Mouse (Mus musculus) midbrain, embryonic 12.5 days (tissue): ENCODE results near the gene Stard3. TPM values are rescaled to one million over a fixed set of nuclear protein-coding genes. Genes with fewer than 3 reads are reported as not detected.
A peak's percentile ranks its signal among the peaks of the same experiment; 100 is the strongest.

Experiments used
- ATAC-seq: fragments of 200-750 bp; cut with Nextera tagmentation; 2 replicates; pipeline ENCODE4 v1.8.0; 2017; ENCODE audit warnings: low read depth, moderate TSS enrichment, moderate library complexity; ENCODE audit not compliant: low FRiP score
- H3K27ac ChIP-seq: fragments of 300-500 bp; sonication (generic); replicated peaks from 2 replicates; pipeline ENCODE4 v1.5.1; 2016; ENCODE audit warnings: mild to moderate bottlenecking
- H3K27me3 ChIP-seq: fragments of 300-500 bp; sonication (generic); 2 replicates; pipeline ENCODE4 v1.6.1; 2016; ENCODE audit warnings: mild to moderate bottlenecking
- H3K36me3 ChIP-seq: fragments of 300-500 bp; sonication (generic); 2 replicates; pipeline ENCODE4 v1.6.1; 2016
- H3K4me1 ChIP-seq: fragments of 300-500 bp; sonication (generic); 2 replicates; pipeline ENCODE4 v1.6.1; 2016
- H3K4me2 ChIP-seq: fragments of 300-500 bp; sonication (generic); replicated peaks from 2 replicates; pipeline ENCODE4 v1.6.1; 2016; ENCODE audit warnings: mild to moderate bottlenecking, moderate library complexity
- H3K4me3 ChIP-seq: fragments of 300-500 bp; sonication (generic); 2 replicates; pipeline ENCODE4 v1.5.1; 2016; ENCODE audit warnings: mild to moderate bottlenecking
- H3K9ac ChIP-seq: fragments of 300-500 bp; sonication (generic); replicated peaks from 2 replicates; pipeline ENCODE4 v1.6.1; 2016; ENCODE audit warnings: mild to moderate bottlenecking, moderate library complexity
- H3K9me3 ChIP-seq: fragments of 300-500 bp; sonication (generic); 2 replicates; pipeline ENCODE4 v1.6.1; 2016; ENCODE audit warnings: mild to moderate bottlenecking
- WGBS: fragments of 180-500 bp; shearing (Covaris S2); methylation state at CpG from one replicate; pipeline ENCODE4 v1.1.7; 2016; 5-methylcytosine and 5-hydroxymethylcytosine counted together
- polyA plus RNA-seq: library from polyadenylated mRNA; unstranded; fragments of >200 nt; fragmentation: Nextera tagmentation; extraction: Ambion mirVana; gene quantifications from 2 replicates; pipeline ENCODE4 v1.2.1, GENCODE M21; 2016

Gene Stard3
- polyA plus RNA-seq, 1 experiment from 2014 or later: 52.0 TPM

GRCm38 (mm10) chr11:98330745-98331204 is 27.4 kb upstream of the Stard3 start:
- no peak for ATAC-seq
- Histone ChIP-seq H3K4me3 (no peak overlapping the region), H3K27me3 (peaks cover 97% of the 10 kb centered on the region), H3K9ac (no peak overlapping the region), H3K4me2 (no peak overlapping the region), H3K36me3 (no peaks in the 10 kb centered on the region), H3K27ac (no peak overlapping the region), H3K9me3 (no peaks in the 10 kb centered on the region), H3K4me1 (peaks cover 35% of the 10 kb centered on the region)
- WGBS: 53% methylated on average over 2 of the region's 2 CpGs

DNA sequence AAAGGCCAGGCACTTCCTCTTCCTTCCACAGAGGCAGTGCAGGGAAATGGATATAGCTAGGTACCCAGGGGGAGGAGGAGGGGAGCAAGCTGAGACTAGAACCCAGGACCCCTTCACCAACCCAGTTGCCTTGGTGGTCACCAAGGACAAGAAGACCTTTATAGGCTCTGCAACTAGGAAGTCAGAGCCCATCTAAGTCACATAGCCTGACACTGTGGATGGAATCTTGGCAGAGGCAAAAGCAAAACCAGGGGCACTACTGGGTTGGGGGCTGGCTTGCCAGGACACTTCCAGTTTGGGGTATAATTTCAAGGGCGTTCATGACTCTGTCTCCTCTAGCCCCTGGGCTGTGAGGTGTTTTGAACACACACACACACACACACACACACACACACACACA is 26.8 kb upstream of the Stard3 start:
- no peaks in the 10 kb centered on the region for H3K36me3 ChIP-seq
- H3K27ac ChIP-seq: no peak overlapping the region
- 75% methylated on average over 1 of the region's 1 CpGs for WGBS
- H3K27me3 ChIP-seq: peaks cover 99% of the 10 kb centered on the region
- no peaks in the 10 kb centered on the region for H3K9me3 ChIP-seq
- H3K4me3 ChIP-seq: no peak overlapping the region
- no peak overlapping the region for H3K9ac ChIP-seq
- no peak for ATAC-seq
- no peak overlapping the region for H3K4me2 ChIP-seq
- peaks cover 35% of the 10 kb centered on the region for H3K4me1 ChIP-seq

DNA sequence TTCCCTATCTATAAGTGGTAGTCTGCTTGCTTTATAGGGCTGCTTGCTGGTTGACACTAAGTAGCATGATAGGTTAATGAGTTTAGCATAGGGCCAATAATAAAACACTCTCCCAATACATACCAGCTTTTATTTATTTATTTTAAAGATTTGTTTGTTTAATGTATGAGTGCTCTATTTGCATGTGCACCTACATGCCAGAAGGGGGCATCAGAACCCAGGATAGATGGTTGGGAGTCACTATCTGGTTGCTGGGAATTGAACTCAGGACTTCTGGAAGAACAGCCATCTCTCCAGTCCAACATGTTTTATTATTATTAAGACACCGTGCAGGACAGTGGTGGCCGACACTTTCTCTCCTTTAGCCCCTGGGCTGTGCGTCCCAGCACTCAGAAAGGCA is 26.0 kb upstream of the Stard3 start:
- no peak overlapping the region for H3K27ac ChIP-seq
- no peak for ATAC-seq
- no peak overlapping the region for H3K9ac ChIP-seq
- H3K9me3 ChIP-seq: no peaks in the 10 kb centered on the region
- 87% methylated on average over 3 of the region's 3 CpGs for WGBS
- H3K4me1 ChIP-seq: peaks cover 28% of the 10 kb centered on the region
- H3K4me2 ChIP-seq: no peak overlapping the region
- H3K27me3 ChIP-seq: peaks cover 99% of the 10 kb centered on the region
- no peak overlapping the region for H3K4me3 ChIP-seq
- no peaks in the 10 kb centered on the region for H3K36me3 ChIP-seq

- Histone ChIP-seq H3K27me3 (peaks cover 99% of the 10 kb centered on the region), H3K4me3 (no peak overlapping the region), H3K9me3 (no peaks in the 10 kb centered on the region), H3K27ac (no peak overlapping the region), H3K4me1 (peaks cover 21% of the 10 kb centered on the region), H3K4me2 (no peak overlapping the region), H3K9ac (no peak overlapping the region), H3K36me3 (no peaks in the 10 kb centered on the region)
- no peak for ATAC-seq
- 75% methylated on average over 4 of the region's 4 CpGs for WGBS
Observed at GRCm38 (mm10) chr11:98332841-98333240, 25.3 kb upstream of the Stard3 start.

DNA sequence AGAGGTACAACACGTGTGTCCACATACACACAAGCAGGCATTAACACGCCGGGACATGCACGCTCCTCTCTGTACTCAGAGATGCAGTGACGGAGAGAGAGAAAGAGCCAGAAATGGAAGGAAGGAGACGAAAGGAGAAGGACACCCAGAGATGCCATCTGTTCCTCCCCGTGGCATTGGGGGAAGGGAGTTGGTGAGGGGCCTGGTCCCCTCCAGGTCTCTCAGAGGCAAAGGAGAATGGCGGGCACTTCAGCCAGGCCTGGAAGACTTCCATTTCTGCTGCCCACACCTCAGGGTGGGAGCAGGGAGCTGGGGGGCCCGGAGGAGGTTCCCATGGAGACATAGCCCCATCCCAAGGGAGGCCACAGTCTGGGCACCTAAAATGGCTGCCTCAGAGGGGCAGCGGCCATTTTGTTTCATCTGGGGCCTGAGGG is 24.9 kb upstream of the Stard3 start:
- Histone ChIP-seq H3K27me3 (peaks cover 99% of the 10 kb centered on the region), H3K27ac (no peak overlapping the region), H3K4me1 (peaks cover 20% of the 10 kb centered on the region), H3K9ac (no peak overlapping the region), H3K36me3 (no peaks in the 10 kb centered on the region), H3K9me3 (no peaks in the 10 kb centered on the region), H3K4me3 (no peak overlapping the region), H3K4me2 (no peak overlapping the region)
- no peak for ATAC-seq
- WGBS: 65% methylated on average over 10 of the region's 10 CpGs

GRCm38 (mm10) chr11:98333981-98334741 is 24.0 kb upstream of the Stard3 start:
- Histone ChIP-seq H3K4me1 (peaks cover 22% of the 10 kb centered on the region), H3K27ac (no peak overlapping the region), H3K4me3 (peak overlapping the region; percentile 25; the same call in 1 of the 2 replicates), H3K9me3 (no peaks in the 10 kb centered on the region), H3K9ac (peak overlapping the region; percentile 29; the same call in 1 of the 2 replicates), H3K36me3 (no peaks in the 10 kb centered on the region), H3K27me3 (peaks cover 99% of the 10 kb centered on the region), H3K4me2 (peak overlapping the region; percentile 38)
- 2% methylated on average over 39 of the region's 41 CpGs for WGBS
- peak; percentile 12; the same call in 1 of the 2 replicates for ATAC-seq

- 5% methylated on average over 9 of the region's 9 CpGs for WGBS
- H3K9ac ChIP-seq: no peak overlapping the region
- no peak overlapping the region; the same call in 1 of the 2 replicates for H3K4me3 ChIP-seq
- H3K4me2 ChIP-seq: no peak overlapping the region
- no peak for ATAC-seq
- peaks cover 99% of the 10 kb centered on the region for H3K27me3 ChIP-seq
- no peak overlapping the region for H3K27ac ChIP-seq
- H3K4me1 ChIP-seq: peaks cover 30% of the 10 kb centered on the region
- H3K9me3 ChIP-seq: no peaks in the 10 kb centered on the region
- no peaks in the 10 kb centered on the region for H3K36me3 ChIP-seq
Observed at GRCm38 (mm10) chr11:98335250-98335649, 22.9 kb upstream of the Stard3 start.

GRCm38 (mm10) chr11:98336245-98337107 is 21.7 kb upstream of the Stard3 start:
- ATAC-seq: no peak
- H3K4me1 ChIP-seq: peaks cover 33% of the 10 kb centered on the region
- no peak overlapping the region for H3K27ac ChIP-seq

DNA sequence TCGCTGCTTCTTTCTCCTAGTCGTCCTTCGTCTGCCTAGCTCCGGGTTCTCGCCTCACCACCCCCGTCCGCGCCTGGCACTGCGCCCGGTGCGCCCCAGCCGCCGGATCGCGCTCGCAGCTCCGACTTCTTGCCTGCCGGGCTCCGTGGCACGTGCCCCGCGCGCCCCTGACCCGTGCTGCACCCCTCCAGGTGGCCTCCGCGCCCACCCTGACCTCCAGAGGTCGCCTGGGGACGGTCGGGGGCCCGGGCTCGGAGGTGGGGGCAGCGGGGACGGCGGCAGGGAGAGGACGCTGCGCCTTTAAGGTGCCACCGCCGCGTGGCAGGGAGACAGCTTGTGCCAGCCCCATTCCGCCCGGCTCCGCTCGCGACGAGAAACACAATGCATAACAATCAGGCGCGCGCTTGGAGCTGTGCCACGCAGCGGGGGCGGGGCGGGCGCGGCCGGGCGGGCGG is 19.6 kb upstream of the Stard3 start:
- Histone ChIP-seq H3K4me3 (peak overlapping the region; percentile 49), H3K36me3 (no peaks in the 10 kb centered on the region), H3K4me2 (peak overlapping the region; percentile 79), H3K9me3 (no peaks in the 10 kb centered on the region), H3K27me3 (peaks cover 96% of the 10 kb centered on the region), H3K4me1 (peaks cover 41% of the 10 kb centered on the region), H3K27ac (no peak overlapping the region), H3K9ac (peak overlapping the region; percentile 53; the same call in 1 of the 2 replicates)
- under 1% methylated on average over 51 of the region's 57 CpGs for WGBS
- no peak for ATAC-seq

More at GRCm38 (mm10) chr11:98336245-98337107, 21.7 kb upstream of the Stard3 start:
- Histone ChIP-seq H3K9me3 (no peaks in the 10 kb centered on the region), H3K4me3 (no peak overlapping the region), H3K27me3 (peaks cover 98% of the 10 kb centered on the region), H3K9ac (no peak overlapping the region), H3K36me3 (no peaks in the 10 kb centered on the region), H3K4me2 (no peak overlapping the region)
- 19% methylated on average over 13 of the region's 13 CpGs for WGBS

- H3K27me3 ChIP-seq: peaks cover 96% of the 10 kb centered on the region
- WGBS: under 1% methylated on average over 19 of the region's 19 CpGs
- H3K9me3 ChIP-seq: no peaks in the 10 kb centered on the region
- peak overlapping the region; percentile 79 for H3K4me2 ChIP-seq
- H3K4me3 ChIP-seq: peak overlapping the region; percentile 49
- H3K27ac ChIP-seq: no peak overlapping the region
- no peaks in the 10 kb centered on the region for H3K36me3 ChIP-seq
- ATAC-seq: no peak
- peaks cover 37% of the 10 kb centered on the region for H3K4me1 ChIP-seq
- peak overlapping the region; percentile 53; the same call in 1 of the 2 replicates for H3K9ac ChIP-seq
Observed at GRCm38 (mm10) chr11:98339071-98339501, 19.1 kb upstream of the Stard3 start.

GRCm38 (mm10) chr11:98339679-98340287 is 18.4 kb upstream of the Stard3 start:
- no peak for ATAC-seq
- 7% methylated on average over 11 of the region's 11 CpGs for WGBS
- H3K9me3 ChIP-seq: no peaks in the 10 kb centered on the region
- no peak overlapping the region for H3K9ac ChIP-seq
- H3K4me1 ChIP-seq: peaks cover 32% of the 10 kb centered on the region
- no peaks in the 10 kb centered on the region for H3K36me3 ChIP-seq
- H3K4me2 ChIP-seq: peak overlapping the region; percentile 79
- H3K4me3 ChIP-seq: peak overlapping the region; percentile 49; the same call in 1 of the 2 replicates
- H3K27me3 ChIP-seq: peaks cover 95% of the 10 kb centered on the region
- no peak overlapping the region for H3K27ac ChIP-seq
